Mouse (Mus musculus): ENCODE data around the gene Actr10. TPM values are rescaled to one million over a fixed set of nuclear protein-coding genes. Genes with fewer than 3 reads are reported as not detected.

Gene Actr10
- 100 to 1,000 TPM; 216 to 267 TPM for polyA plus RNA-seq (2017; shearing (Covaris generic))

GRCm38 (mm10) chr12:70937571-70938384, at the start of gene Actr10:
Gene Actr10, plus strand, starts transcription at chr12:70937857.
- peak; percentile 73 for ATAC-seq

- ATAC-seq: no peak
Measured at GRCm38 (mm10) chr12:70890405-70890804, 47.3 kb upstream of the Actr10 start.

GRCm38 (mm10) chr12:70890874-70891470, 46.7 kb upstream of the Actr10 start:
- no peak for ATAC-seq

GRCm38 (mm10) chr12:70895275-70895674, 42.4 kb upstream of the Actr10 start:
- ATAC-seq: no peak

- no peak for ATAC-seq
Measured at GRCm38 (mm10) chr12:70896068-70896467, 41.6 kb upstream of the Actr10 start.

- ATAC-seq: no peak
Measured at GRCm38 (mm10) chr12:70897434-70897833, 40.2 kb upstream of the Actr10 start.

- ATAC-seq: no peak
Measured at GRCm38 (mm10) chr12:70898450-70898849, 39.2 kb upstream of the Actr10 start.

- ATAC-seq: no peak
Measured at GRCm38 (mm10) chr12:70904471-70904870, 33.2 kb upstream of the Actr10 start.

- no peak for ATAC-seq
Measured at GRCm38 (mm10) chr12:70906867-70907266, 30.8 kb upstream of the Actr10 start.

- no peak for ATAC-seq
Measured at GRCm38 (mm10) chr12:70907651-70908050, 30.0 kb upstream of the Actr10 start.

- no peak for ATAC-seq
Measured at GRCm38 (mm10) chr12:70908076-70908475, 29.6 kb upstream of the Actr10 start.

GRCm38 (mm10) chr12:70910241-70910720, 27.4 kb upstream of the Actr10 start:
- ATAC-seq: peak; percentile 64

- ATAC-seq: peak; percentile 53
Measured at GRCm38 (mm10) chr12:70911029-70911428, 26.6 kb upstream of the Actr10 start.

- ATAC-seq: no peak
Measured at GRCm38 (mm10) chr12:70911676-70912379, 25.8 kb upstream of the Actr10 start.

- ATAC-seq: peak; percentile 28
Measured at GRCm38 (mm10) chr12:70913429-70913828, 24.2 kb upstream of the Actr10 start.

GRCm38 (mm10) chr12:70914387-70914786, 23.3 kb upstream of the Actr10 start:
- ATAC-seq: peak; percentile 43

- ATAC-seq: no peak
Measured at GRCm38 (mm10) chr12:70929781-70930180, 7.9 kb upstream of the Actr10 start.

GRCm38 (mm10) chr12:70937150-70937549, 507 bp upstream of the Actr10 start:
- peak; percentile 26 for ATAC-seq

GRCm38 (mm10) chr12:70940806-70941205, 3.1 kb downstream of the Actr10 start:
- ATAC-seq: peak; percentile 33

GRCm38 (mm10) chr12:70944181-70944580, 6.5 kb downstream of the Actr10 start:
- ATAC-seq: no peak

- ATAC-seq: peak; percentile 52
Measured at GRCm38 (mm10) chr12:70946585-70947256, 9.1 kb downstream of the Actr10 start.

- no peak for ATAC-seq
Measured at GRCm38 (mm10) chr12:70958640-70959039, 21.0 kb downstream of the Actr10 start.

- no peak for ATAC-seq
Measured at GRCm38 (mm10) chr12:70967581-70967980, 29.9 kb downstream of the Actr10 start.

Measured in activated CD4-positive, CD25-positive, alpha-beta regulatory T cell, adult 4 months (primary cell).